Mouse (Mus musculus) gastrocnemius, adult 18-20 months (tissue): ENCODE measurements around the gene Gsap. TPM values are rescaled to one million over a fixed set of nuclear protein-coding genes. Genes with fewer than 3 reads are reported as not detected.
"Not testable (repeated sequence)": the region's sequence is repeated elsewhere in the genome, so short reads cannot be mapped to it uniquely, and the experiment has no call there.

Experiments used
- DNase-seq: peaks from one replicate; pipeline ENCODE4 v3.0.0; 2021; ENCODE audit warnings: low spot score
- total RNA-seq, 2 experiments: library from RNA; stranded (reverse); gene quantifications; 2 replicates each; pipeline ENCODE4 v1.2.3; 2021

Gsap gene
- total RNA-seq, 2 experiments from 2014 or later, result 0.74 to 1.1 TPM

- DNase-seq, result no peak
Measured at GRCm38 (mm10) chr5:21257806-21258205, 71.8 kb downstream of the Gsap start.

GRCm38 (mm10) chr5:21260746-21261145 is 74.7 kb downstream of the Gsap start:
- no peak for DNase-seq

GRCm38 (mm10) chr5:21261202-21261844 is 75.3 kb downstream of the Gsap start:
- no peak for DNase-seq

GRCm38 (mm10) chr5:21263202-21264055 is 77.4 kb downstream of the Gsap start:
- no peak for DNase-seq

- no peak for DNase-seq
Measured at GRCm38 (mm10) chr5:21264352-21265021, 78.4 kb downstream of the Gsap start.

- peak; percentile 89 for DNase-seq
Measured at GRCm38 (mm10) chr5:21265049-21265448, 79.0 kb downstream of the Gsap start.

- peak; percentile 29 for DNase-seq
Measured at GRCm38 (mm10) chr5:21267090-21267489, 81.0 kb downstream of the Gsap start.

GRCm38 (mm10) chr5:21269446-21269845 is 83.4 kb downstream of the Gsap start:
- DNase-seq, result peak; percentile 66

GRCm38 (mm10) chr5:21270756-21271155 is 84.7 kb downstream of the Gsap start:
- DNase-seq, result peak; percentile 40

GRCm38 (mm10) chr5:21271386-21272354 is 85.6 kb downstream of the Gsap start:
- DNase-seq, result peak; percentile 31

- DNase-seq, result not testable (repeated sequence)
Measured at GRCm38 (mm10) chr5:21277685-21278084, 91.6 kb downstream of the Gsap start.

GRCm38 (mm10) chr5:21283356-21284062 is 97.5 kb downstream of the Gsap start:
- peak; percentile 73 for DNase-seq

GRCm38 (mm10) chr5:21288658-21289435 is 102.8 kb downstream of the Gsap start:
- DNase-seq, result no peak

GRCm38 (mm10) chr5:21290594-21290993 is 104.5 kb downstream of the Gsap start:
- no peak for DNase-seq

- DNase-seq, result no peak
Measured at GRCm38 (mm10) chr5:21295683-21296082, 109.6 kb downstream of the Gsap start.

- DNase-seq, result no peak
Measured at GRCm38 (mm10) chr5:21299076-21299755, 113.2 kb downstream of the Gsap start.

- no peak for DNase-seq
Measured at GRCm38 (mm10) chr5:21300058-21300457, 114.0 kb downstream of the Gsap start.

GRCm38 (mm10) chr5:21301011-21301410 is 115.0 kb downstream of the Gsap start:
- no peak for DNase-seq

- no peak for DNase-seq
Measured at GRCm38 (mm10) chr5:21307165-21307564, 121.1 kb downstream of the Gsap start.
